Mouse (Mus musculus) G1E (cell line): Measurements from ENCODE around the gene Zc3h7a.

ENCODE experiments used
- CTCF ChIP-seq: IDR thresholded peaks from 2 replicates; pipeline ENCODE4 v1.5.1; 2012; ENCODE audit warnings: low read depth, low read length, inconsistent platforms, mixed read lengths
- GATA1 ChIP-seq: IDR thresholded peaks from 2 replicates; pipeline ENCODE4 v1.6.1; 2012; ENCODE audit warnings: borderline replicate concordance, low read length, inconsistent platforms, mixed read lengths

DNA sequence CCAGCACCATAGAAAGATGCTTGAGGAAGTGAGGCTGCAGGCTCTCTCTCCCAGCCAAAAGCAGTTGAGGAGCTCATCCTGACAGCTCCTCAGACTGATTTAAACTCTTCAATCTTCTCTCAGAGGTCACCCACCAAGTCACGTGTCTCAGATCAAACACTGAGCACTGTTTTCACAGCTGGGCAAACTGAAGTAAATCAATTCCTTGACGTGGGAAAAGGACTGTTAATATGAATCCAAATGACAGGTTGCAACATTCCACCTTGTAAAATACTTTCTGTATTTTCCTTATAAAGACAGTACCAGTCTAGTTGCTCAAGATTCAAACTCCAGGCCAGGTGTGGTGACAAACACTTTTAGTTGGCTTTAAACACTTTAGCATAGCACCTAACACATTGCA lies 43.4 kb downstream of the Zc3h7a start:
- no peak for TF ChIP-seq CTCF
- TF ChIP-seq GATA1: no peak
